Comparison of ENCODE assay signal across 9 mouse cellular contexts in the genomic region with DNA sequence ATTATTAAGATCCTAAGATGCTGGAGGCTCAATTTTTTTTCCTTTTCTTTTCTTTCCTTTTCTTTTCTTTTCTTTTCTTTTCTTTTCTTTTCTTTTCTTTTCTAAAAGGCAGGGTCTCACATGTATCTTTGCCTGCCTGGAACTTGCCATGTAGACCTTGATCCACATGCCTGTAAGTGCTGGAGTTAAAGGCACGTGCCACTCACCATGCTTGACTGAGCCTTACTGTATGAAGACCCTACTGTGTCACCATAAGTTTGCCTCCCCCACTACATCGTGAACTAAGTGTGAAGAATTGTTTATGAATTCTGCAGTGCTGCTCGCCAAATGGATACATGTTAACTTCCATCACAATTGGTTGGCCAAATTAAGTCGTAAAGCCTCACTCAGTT. TPM values are rescaled to one million over a fixed set of nuclear protein-coding genes. Genes with fewer than 3 reads are reported as not detected.
DNase-seq lines count a peak whose midpoint lies in the region; ATAC-seq lines count a peak whose summit lies in the region.
"Had no signal": no experiment of that assay in that cellular context is flagged by ENCODE, and none has a peak within 500 bp of the region (broad histone marks: within the 10 kb centered on the region; RNA-seq: fewer than 3 reads in every experiment).

No protein-coding gene starts in this region.

- WGBS in kidney, embryonic 15.5 days: 49% methylated on average over 4 of the region's 4 CpGs
- WGBS in embryonic facial prominence, embryonic 14.5 days: 74% methylated on average over 4 of the region's 4 CpGs
- WGBS in intestine, embryonic 14.5 days: 54% methylated on average over 4 of the region's 4 CpGs
- WGBS in midbrain, embryonic 16.5 days: 58% methylated on average over 4 of the region's 4 CpGs

- peak overlapping the region; percentile 68 for H3K4me3 ChIP-seq in kidney, embryonic 15.5 days (replicated peaks)
- peak overlapping the region; percentile 72 for H3K4me3 ChIP-seq in embryonic facial prominence, embryonic 14.5 days (ENCODE audit: low read depth, low read length)
- peak overlapping the region; percentile 62 for H3K4me3 ChIP-seq in intestine, embryonic 14.5 days (ENCODE audit: low read depth, low read length)
- H3K4me3 ChIP-seq in midbrain, embryonic 16.5 days (ENCODE audit: low read depth, low read length): no peak overlapping the region

- H3K9ac ChIP-seq in kidney, embryonic 15.5 days: peak overlapping the region; percentile 87; the same call in 1 of the 2 replicates
- peak overlapping the region; percentile 97; the same call in 1 of the 2 replicates for H3K9ac ChIP-seq in embryonic facial prominence, embryonic 14.5 days (ENCODE audit: low read depth, low read length)
- H3K9ac ChIP-seq in intestine, embryonic 14.5 days (ENCODE audit: low read length): no peak overlapping the region
- H3K9ac ChIP-seq in midbrain, embryonic 16.5 days (ENCODE audit: low read depth, low read length): no peak overlapping the region

- ATAC-seq in kidney, embryonic 15.5 days (replicated peaks; ENCODE audit: low FRiP score): no peak
- no peak for ATAC-seq in embryonic facial prominence, embryonic 14.5 days (ENCODE audit: low read depth)
- ATAC-seq in intestine, embryonic 14.5 days (replicated peaks; ENCODE audit: low FRiP score, low TSS enrichment, low read depth): no peak
- no peak for ATAC-seq in midbrain, embryonic 16.5 days

- no peaks in the 10 kb centered on the region for H3K36me3 ChIP-seq in kidney, embryonic 15.5 days
- H3K36me3 ChIP-seq in embryonic facial prominence, embryonic 14.5 days (ENCODE audit: control insufficient read depth, insufficient read depth, low read length): no peaks in the 10 kb centered on the region
- no peaks in the 10 kb centered on the region for H3K36me3 ChIP-seq in intestine, embryonic 14.5 days (ENCODE audit: control insufficient read depth, insufficient read depth, low read length)
- no peaks in the 10 kb centered on the region for H3K36me3 ChIP-seq in midbrain, embryonic 16.5 days (ENCODE audit: control insufficient read depth, insufficient read depth, low read length)

- no peak for DNase-seq in kidney, adult 8-10 months
- DNase-seq in embryonic facial prominence, embryonic 14.5 days (ENCODE audit: low spot score): no peak
- no peak for DNase-seq in intestine, embryonic 14.5 days (ENCODE audit: low spot score)
- no peak for DNase-seq in right cerebral cortex, postnatal 10 days (ENCODE audit: low spot score in 2 of 2)
- no peak for DNase-seq in left cerebral cortex, adult 8-10 months (ENCODE audit: low spot score in 2 of 2)
- no peak for DNase-seq in urinary bladder, postnatal 25 days (ENCODE audit: low spot score)

- H3K4me2 ChIP-seq in kidney, embryonic 15.5 days: peak overlapping the region; percentile 66
- peak overlapping the region; percentile 67 for H3K4me2 ChIP-seq in embryonic facial prominence, embryonic 14.5 days (ENCODE audit: low read depth, low read length)
- H3K4me2 ChIP-seq in intestine, embryonic 14.5 days (ENCODE audit: low read length): peak overlapping the region; percentile 71
- peak overlapping the region; percentile 70 for H3K4me2 ChIP-seq in midbrain, embryonic 16.5 days (ENCODE audit: low read length)

- H3K4me1 ChIP-seq in kidney, embryonic 15.5 days: peaks cover 58% of the 10 kb centered on the region
- peaks cover 22% of the 10 kb centered on the region; the same call in 1 of the 2 replicates for H3K4me1 ChIP-seq in embryonic facial prominence, embryonic 14.5 days (ENCODE audit: control insufficient read depth, insufficient read depth, low read length)
- peaks cover 26% of the 10 kb centered on the region for H3K4me1 ChIP-seq in intestine, embryonic 14.5 days (replicated peaks; ENCODE audit: control insufficient read depth, insufficient read depth, low read length)
- peaks cover 31% of the 10 kb centered on the region for H3K4me1 ChIP-seq in midbrain, embryonic 16.5 days (ENCODE audit: control insufficient read depth, insufficient read depth, low read length)

- H3K9me3 ChIP-seq in kidney, embryonic 15.5 days (replicated peaks): no peaks in the 10 kb centered on the region
- no peaks in the 10 kb centered on the region for H3K9me3 ChIP-seq in embryonic facial prominence, embryonic 14.5 days (ENCODE audit: control insufficient read depth, low read length)
- H3K9me3 ChIP-seq in intestine, embryonic 14.5 days (ENCODE audit: control insufficient read depth, low read length): no peaks in the 10 kb centered on the region
- H3K9me3 ChIP-seq in midbrain, embryonic 16.5 days (replicated peaks; ENCODE audit: control insufficient read depth, low read length, poor library complexity, severe bottlenecking): no peaks in the 10 kb centered on the region

- H3K27ac ChIP-seq in kidney, embryonic 15.5 days: peak overlapping the region; percentile 99
- peak overlapping the region; percentile 100 for H3K27ac ChIP-seq in embryonic facial prominence, embryonic 14.5 days (replicated peaks; ENCODE audit: low read depth, low read length)
- peak overlapping the region; percentile 98 for H3K27ac ChIP-seq in intestine, embryonic 14.5 days (ENCODE audit: low read depth)
- peak overlapping the region; percentile 99 for H3K27ac ChIP-seq in midbrain, embryonic 16.5 days (ENCODE audit: low read length)

- H3K27me3 ChIP-seq in kidney, embryonic 15.5 days: no peaks in the 10 kb centered on the region
- no peaks in the 10 kb centered on the region for H3K27me3 ChIP-seq in embryonic facial prominence, embryonic 14.5 days (replicated peaks; ENCODE audit: control insufficient read depth, insufficient read depth, low read length)
- no peaks in the 10 kb centered on the region for H3K27me3 ChIP-seq in intestine, embryonic 14.5 days (replicated peaks; ENCODE audit: control insufficient read depth, insufficient read depth, low read length)
- no peaks in the 10 kb centered on the region for H3K27me3 ChIP-seq in midbrain, embryonic 16.5 days (ENCODE audit: control insufficient read depth, insufficient read depth, low read depth, low read length)

RNA-seq across cellular contexts. Expression of a gene that starts 0.6 kb away (rescaled TPM):
- 38.5 and 43.8 TPM in 2 replicates for polyA plus RNA-seq in kidney, embryonic 15.5 days (2015; fragmentation: Nextera tagmentation; extraction: Ambion mirVana)
- 21.4 and 25.2 TPM in 2 replicates for polyA plus RNA-seq in embryonic facial prominence, embryonic 14.5 days (2014; fragmentation: Nextera tagmentation; extraction: Ambion mirVana)
- 31.9 and 34.0 TPM in 2 replicates for polyA plus RNA-seq in intestine, embryonic 14.5 days (2014; fragmentation: Nextera tagmentation; extraction: Ambion mirVana)
- 30.3 and 33.6 TPM in 2 replicates for polyA plus RNA-seq in midbrain, embryonic 16.5 days (2015; fragmentation: Nextera tagmentation; extraction: Ambion mirVana)
- 10 to 100 TPM; 35.8 to 44.1 (median 42.2) TPM for total RNA-seq in left cerebral cortex, adult 8-10 months (2022)

RNA-seq across cellular contexts. Expression of a gene that starts 5.7 kb away (rescaled TPM):
- 0.93 and 1.1 TPM in 2 replicates for polyA plus RNA-seq in kidney, embryonic 15.5 days (2015; fragmentation: Nextera tagmentation; extraction: Ambion mirVana)
- polyA plus RNA-seq in embryonic facial prominence, embryonic 14.5 days (2014; fragmentation: Nextera tagmentation; extraction: Ambion mirVana): 0.64 and 0.82 TPM in 2 replicates
- 6.8 and 8.5 TPM in 2 replicates for polyA plus RNA-seq in intestine, embryonic 14.5 days (2014; fragmentation: Nextera tagmentation; extraction: Ambion mirVana)
- polyA plus RNA-seq in midbrain, embryonic 16.5 days (2015; fragmentation: Nextera tagmentation; extraction: Ambion mirVana): 0.16 and 1.0 TPM in 2 replicates
- total RNA-seq in left cerebral cortex, adult 8-10 months (2022): under 1 TPM in 2 of 4 experiments, not detected in 2; 0.51 to 0.59 TPM

RNA-seq across cellular contexts. Expression of a gene that starts 21.1 kb away (rescaled TPM):
- polyA plus RNA-seq in kidney, embryonic 15.5 days (2015; fragmentation: Nextera tagmentation; extraction: Ambion mirVana): not detected in 2 replicates
- polyA plus RNA-seq in embryonic facial prominence, embryonic 14.5 days (2014; fragmentation: Nextera tagmentation; extraction: Ambion mirVana): not detected in 2 replicates
- not detected in 2 replicates for polyA plus RNA-seq in intestine, embryonic 14.5 days (2014; fragmentation: Nextera tagmentation; extraction: Ambion mirVana)
- polyA plus RNA-seq in midbrain, embryonic 16.5 days (2015; fragmentation: Nextera tagmentation; extraction: Ambion mirVana): not detected in 2 replicates
- total RNA-seq in left cerebral cortex, adult 8-10 months (2022): not detected
- polyA plus RNA-seq: lung, adult 2 months had no signal

RNA-seq across cellular contexts. Expression of a gene that starts 36.6 kb away (rescaled TPM):
- polyA plus RNA-seq in kidney, embryonic 15.5 days (2015; fragmentation: Nextera tagmentation; extraction: Ambion mirVana): 86.1 and 105 TPM in 2 replicates
- 113 and 128 TPM in 2 replicates for polyA plus RNA-seq in embryonic facial prominence, embryonic 14.5 days (2014; fragmentation: Nextera tagmentation; extraction: Ambion mirVana)
- 80.8 and 86.3 TPM in 2 replicates for polyA plus RNA-seq in intestine, embryonic 14.5 days (2014; fragmentation: Nextera tagmentation; extraction: Ambion mirVana)
- 78.0 and 79.7 TPM in 2 replicates for polyA plus RNA-seq in midbrain, embryonic 16.5 days (2015; fragmentation: Nextera tagmentation; extraction: Ambion mirVana)
- total RNA-seq in left cerebral cortex, adult 8-10 months (2022): 10 to 100 TPM; 28.0 to 39.5 (median 32.9) TPM

Comparison
In these comparisons a context has a peak if more than half of its experiments do, and no peak if none do; other contexts are left out.
1. H3K9ac ChIP-seq: peak in kidney, embryonic 15.5 days (single experiment) and embryonic facial prominence, embryonic 14.5 days (single experiment); none in intestine, embryonic 14.5 days (single experiment) and midbrain, embryonic 16.5 days (single experiment).
2. Peak in every context shown above with its lines, with median percentiles within 50 percentile points of each other: H3K27ac ChIP-seq and H3K4me2 ChIP-seq.